Mouse (Mus musculus) liver, adult 2 months (tissue): ENCODE measurements around the gene Perm1. TPM values are rescaled to one million over a fixed set of nuclear protein-coding genes. Genes with fewer than 3 reads are reported as not detected.

Experiments used
- DNase-seq: peaks from one replicate; pipeline ENCODE4 v3.0.0-alpha.2; 2011; ENCODE audit warnings: low read depth, low spot score; ENCODE audit errors: extremely low read depth
- H3K27ac ChIP-seq: fragments of 200-500 bp; replicated peaks from 2 replicates; pipeline ENCODE4 v1.5.1; 2012; ENCODE audit warnings: low read depth, mild to moderate bottlenecking, control low read depth, inconsistent platforms, low read length; ENCODE audit not compliant: insufficient read depth
- H3K27me3 ChIP-seq: fragments of 200-500 bp; 2 replicates; pipeline ENCODE4 v1.6.1; 2012; ENCODE audit warnings: mild to moderate bottlenecking, moderate library complexity, low read length, inconsistent platforms; ENCODE audit not compliant: control insufficient read depth, insufficient read depth
- H3K36me3 ChIP-seq: fragments of 200-500 bp; 2 replicates; pipeline ENCODE4 v1.6.1; 2012; ENCODE audit warnings: low read length, inconsistent platforms; ENCODE audit not compliant: control insufficient read depth, insufficient read depth
- H3K4me1 ChIP-seq: fragments of 200-500 bp; 2 replicates; pipeline ENCODE4 v1.6.1; 2011; ENCODE audit warnings: low read length; ENCODE audit not compliant: control insufficient read depth, insufficient read depth
- H3K4me3 ChIP-seq: fragments of 200-500 bp; 2 replicates; pipeline ENCODE4 v1.5.1; 2011; ENCODE audit warnings: low read depth, mild to moderate bottlenecking, control low read depth, low read length, moderate library complexity; ENCODE audit not compliant: insufficient read depth
- H3K79me2 ChIP-seq: fragments of 200-500 bp; 2 replicates; pipeline ENCODE4 v1.6.1; 2012; ENCODE audit warnings: inconsistent platforms, mild to moderate bottlenecking, low read length, moderate library complexity; ENCODE audit not compliant: control insufficient read depth, insufficient read depth
- H3K9ac ChIP-seq: fragments of 200-500 bp; 2 replicates; pipeline ENCODE4 v1.6.1; 2012; ENCODE audit warnings: low read depth, mild to moderate bottlenecking, control low read depth, inconsistent platforms, low read length
- CTCF ChIP-seq: fragments of 200-500 bp; IDR thresholded peaks from 2 replicates; pipeline ENCODE4 v1.5.1; 2011; ENCODE audit warnings: low read depth, low read length, control low read depth
- POLR2A ChIP-seq: fragments of 200-500 bp; IDR thresholded peaks from 2 replicates; pipeline ENCODE4 v1.6.1; 2011; ENCODE audit warnings: low read length, control low read depth; ENCODE audit not compliant: insufficient read depth; ENCODE audit errors: extremely low read depth
- WGBS: fragments of 180-500 bp; shearing (Covaris S2); methylation state at CpG from one replicate; pipeline ENCODE4 v1.1.7; 2018; 5-methylcytosine and 5-hydroxymethylcytosine counted together
- polyA plus RNA-seq: library from polyadenylated mRNA; depleted of rRNA; stranded (reverse); fragments of >200 nt; gene quantifications from 2 replicates; pipeline ENCODE4 v1.2.3, GENCODE M21; 2012
- total RNA-seq: library from RNA; depleted of rRNA; stranded (reverse); fragments of >200 nt; gene quantifications from 2 replicates; pipeline ENCODE4 v1.2.3, GENCODE M21; 2014

Gene Perm1
- total and polyA plus RNA-seq, 2 experiments: 0.04 to 0.09 TPM

- no peak for DNase-seq
- Histone ChIP-seq H3K4me1 (no peaks in the 10 kb centered on the region), H3K36me3 (no peaks in the 10 kb centered on the region), H3K4me3 (peak overlapping the region; percentile 2; the same call in 1 of the 2 replicates), H3K79me2 (no peaks in the 10 kb centered on the region), H3K9ac (no peak overlapping the region), H3K27ac (no peak overlapping the region), H3K27me3 (no peaks in the 10 kb centered on the region)
- TF ChIP-seq POLR2A (no peak), CTCF (no peak)
- WGBS: 36% methylated on average over 12 of the region's 12 CpGs
These were observed 12.8 kb downstream of the Perm1 start for GRCm38 (mm10) chr4:156228393-156229024.

GRCm38 (mm10) chr4:156234021-156234501, 18.4 kb downstream of the Perm1 start:
- Histone ChIP-seq H3K27me3 (no peaks in the 10 kb centered on the region), H3K4me1 (no peaks in the 10 kb centered on the region), H3K79me2 (peaks cover 6% of the 10 kb centered on the region; the same call in 1 of the 2 replicates), H3K9ac (peak overlapping the region; percentile 41), H3K4me3 (peak overlapping the region; percentile 63), H3K27ac (no peak overlapping the region), H3K36me3 (no peaks in the 10 kb centered on the region)
- TF ChIP-seq POLR2A (no peak), CTCF (no peak)
- no peak for DNase-seq
- WGBS: 39% methylated on average over 17 of the region's 17 CpGs

- Histone ChIP-seq H3K79me2 (peaks cover 6% of the 10 kb centered on the region; the same call in 1 of the 2 replicates), H3K27me3 (no peaks in the 10 kb centered on the region), H3K27ac (peak within 1 kb of the TSS; percentile 75), H3K36me3 (no peaks in the 10 kb centered on the region; the same call in 1 of the 2 replicates), H3K9ac (peak within 1 kb of the TSS; percentile 84), H3K4me1 (no peaks in the 10 kb centered on the region), H3K4me3 (peak within 1 kb of the TSS; percentile 86)
- DNase-seq: peak; percentile 29
- under 1% methylated on average over 42 of the region's 48 CpGs for WGBS
- TF ChIP-seq CTCF (no peak), POLR2A (no peak)
These were observed 19.1 kb downstream of the Perm1 start, which contains the start of gene Plekhn1 for GRCm38 (mm10) chr4:156234701-156235213. TSS of gene Plekhn1 (minus strand) at chr4:156234857.

- peak; percentile 58 for DNase-seq
- Histone ChIP-seq H3K27ac (peak overlapping the region; percentile 75), H3K4me1 (no peaks in the 10 kb centered on the region), H3K4me3 (peak overlapping the region; percentile 86), H3K27me3 (no peaks in the 10 kb centered on the region), H3K9ac (peak overlapping the region; percentile 57), H3K79me2 (peaks cover 6% of the 10 kb centered on the region; the same call in 1 of the 2 replicates), H3K36me3 (peaks cover 3% of the 10 kb centered on the region)
- WGBS: under 1% methylated on average over 15 of the region's 15 CpGs
- TF ChIP-seq POLR2A: no peak
- TF ChIP-seq CTCF: peak; percentile 4; the same call in 1 of the 2 replicates
These were observed 19.7 kb downstream of the Perm1 start for GRCm38 (mm10) chr4:156235360-156235770.

GRCm38 (mm10) chr4:156235808-156236533, 20.3 kb downstream of the Perm1 start, which contains the start of gene Noc2l:
TSS of gene Noc2l (plus strand) at chr4:156236010.
- peak; percentile 72 for DNase-seq
- peaks cover 4% of the 10 kb centered on the region for H3K36me3 ChIP-seq
- peak within 1 kb of the TSS; percentile 75 for H3K27ac ChIP-seq
- H3K79me2 ChIP-seq: peaks cover 6% of the 10 kb centered on the region; the same call in 1 of the 2 replicates
- H3K27me3 ChIP-seq: no peaks in the 10 kb centered on the region
- TF ChIP-seq POLR2A: peak; percentile 51; the same call in 1 of the 2 replicates
- TF ChIP-seq CTCF: no peak
- no peaks in the 10 kb centered on the region for H3K4me1 ChIP-seq
- peak within 1 kb of the TSS; percentile 88 for H3K9ac ChIP-seq
- H3K4me3 ChIP-seq: peak within 1 kb of the TSS; percentile 86
- under 1% methylated on average over 90 of the region's 90 CpGs for WGBS
